Mouse (Mus musculus) spleen, postnatal 36 days (tissue): ENCODE measurements around the gene Ublcp1.

Source experiments
- DNase-seq, 2 experiments: peaks; one replicate each; pipeline ENCODE4 v3.0.0; 2022; ENCODE audit warnings: low spot score in 2 of 2, mixed read lengths in 1 of 2

Gene Ublcp1

DNA sequence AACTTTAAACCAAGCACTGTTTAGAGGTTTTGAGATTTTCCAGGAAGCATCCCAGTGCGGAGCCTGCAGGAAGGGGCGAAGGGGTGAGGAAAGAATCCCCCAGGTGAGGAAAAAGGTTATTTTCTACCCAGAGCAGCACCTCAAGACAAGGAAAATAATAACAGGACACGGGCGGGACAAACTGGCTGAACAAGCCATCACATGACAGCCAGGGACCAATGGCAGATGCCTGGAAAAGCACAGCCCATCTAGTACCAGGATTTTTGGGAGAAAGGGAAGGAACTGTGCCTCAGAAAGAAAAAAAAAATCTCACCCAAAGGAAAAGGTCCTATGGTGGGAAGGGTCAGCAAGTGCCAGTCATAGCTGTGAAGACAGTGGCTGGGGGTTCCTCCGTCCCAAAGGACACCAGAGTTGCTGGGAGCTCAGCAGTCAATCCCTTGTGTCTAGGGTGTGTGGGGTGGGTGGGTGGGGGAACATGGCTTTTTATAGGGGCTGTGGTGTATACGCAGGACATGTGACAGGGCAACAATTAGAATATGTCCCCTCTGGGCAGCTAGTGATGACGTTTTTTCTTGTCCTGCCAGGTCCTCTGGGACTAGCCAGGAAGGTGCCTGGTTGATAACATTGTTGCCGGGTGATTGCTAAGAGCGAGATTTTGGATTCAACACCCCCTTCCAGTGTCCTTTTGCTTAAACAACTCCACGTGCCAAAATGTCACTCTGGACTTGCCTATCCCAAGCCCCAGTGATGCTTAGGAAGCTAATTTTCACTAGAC lies 47.8 kb downstream of the Ublcp1 start:
- no peak for DNase-seq

DNA sequence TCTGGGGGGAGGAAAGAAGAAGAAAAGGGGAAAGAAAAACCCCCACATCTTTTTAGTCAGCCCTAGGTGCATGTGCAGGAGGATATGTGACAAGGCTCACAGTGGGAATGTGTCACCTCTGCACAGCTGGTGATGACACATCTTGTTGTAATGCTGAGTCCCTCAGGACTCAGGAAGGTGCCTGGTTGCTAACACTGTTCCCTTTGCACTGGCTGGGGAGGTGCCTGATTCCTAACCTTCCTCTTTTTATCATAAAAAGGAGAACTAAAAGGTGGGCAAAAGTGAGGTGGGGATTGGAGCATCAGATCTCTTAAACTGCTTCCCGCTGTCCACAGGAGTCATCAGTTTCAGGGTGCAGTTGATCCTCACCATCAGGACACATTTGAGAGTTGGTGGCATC lies 52.9 kb downstream of the Ublcp1 start:
- no peak for DNase-seq

DNA sequence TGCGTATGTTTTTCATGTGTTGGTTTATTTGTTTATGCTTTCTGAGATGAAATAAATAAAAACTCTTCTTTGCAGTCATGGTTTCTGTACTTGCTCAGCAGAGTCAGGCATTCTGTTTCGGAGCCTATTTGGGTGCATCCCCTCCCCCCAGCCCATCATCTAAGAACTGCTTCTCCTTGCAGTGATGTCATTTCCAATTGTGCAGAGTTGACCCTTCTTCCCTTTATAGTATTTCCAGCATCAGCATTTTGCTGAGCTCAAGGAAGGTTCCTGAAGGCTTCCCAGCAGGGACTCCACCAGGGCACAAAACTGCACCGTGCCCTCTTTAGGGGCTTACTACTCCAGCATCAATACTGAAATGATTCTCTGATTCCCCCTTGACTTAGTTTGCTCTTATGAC lies 55.7 kb downstream of the Ublcp1 start:
- no peak for DNase-seq

DNA sequence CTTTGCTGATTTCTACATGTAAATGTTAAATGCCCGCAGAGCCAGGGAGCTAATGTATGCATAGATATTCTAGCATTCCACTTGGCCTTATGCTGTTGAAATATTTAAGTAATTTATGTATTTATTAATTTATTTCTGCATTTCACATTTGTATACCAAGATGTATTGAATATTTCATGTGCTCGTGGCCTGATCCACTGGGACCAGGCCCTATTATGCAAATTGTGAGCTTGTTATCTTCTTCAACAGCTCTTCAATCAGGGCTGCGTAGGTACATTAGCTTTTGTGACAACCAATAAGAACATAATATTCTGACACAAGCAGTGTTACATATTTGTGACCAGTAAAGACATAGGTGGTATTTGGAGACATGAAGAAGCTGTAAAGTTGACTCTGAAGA lies 56.9 kb downstream of the Ublcp1 start:
- no peak for DNase-seq

DNA sequence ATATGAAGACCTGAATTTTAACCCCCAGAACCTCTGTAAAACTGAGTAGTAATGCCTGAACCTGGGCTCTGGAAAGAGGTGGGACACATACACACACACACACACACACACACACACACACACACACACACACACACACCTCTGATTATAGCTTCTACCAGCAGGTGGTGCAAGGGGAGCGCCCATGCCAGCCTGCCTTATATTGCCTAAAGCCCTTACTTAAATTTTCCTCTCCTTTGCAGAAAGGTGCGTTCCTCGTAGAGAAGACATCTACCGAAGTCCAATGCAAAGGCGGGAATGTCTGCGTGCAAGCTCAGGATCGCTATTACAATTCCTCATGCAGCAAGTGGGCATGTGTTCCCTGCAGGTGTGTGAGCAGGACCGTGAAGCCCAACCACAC lies 58.0 kb downstream of the Ublcp1 start:
- peak; percentile 10 to 16 for DNase-seq

DNA sequence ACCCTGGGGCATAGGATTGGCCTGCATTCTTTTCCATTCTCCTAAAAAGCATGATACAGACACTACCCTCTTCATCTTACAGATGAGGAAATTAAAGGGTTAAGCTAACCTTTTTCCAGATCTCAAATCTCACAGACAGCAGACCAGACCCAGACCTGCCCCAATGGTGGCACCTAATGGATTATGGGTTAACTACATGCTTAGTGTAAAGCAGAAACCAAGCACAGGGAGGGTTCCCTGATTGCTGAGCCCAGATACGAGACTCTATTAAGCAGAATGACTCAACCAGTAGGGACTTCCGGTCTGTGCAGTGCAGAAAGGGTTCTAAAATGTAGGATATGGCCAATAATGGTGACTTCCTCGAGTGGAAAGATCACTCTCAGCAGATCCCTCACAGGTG lies 59.9 kb downstream of the Ublcp1 start:
- no peak for DNase-seq

DNA sequence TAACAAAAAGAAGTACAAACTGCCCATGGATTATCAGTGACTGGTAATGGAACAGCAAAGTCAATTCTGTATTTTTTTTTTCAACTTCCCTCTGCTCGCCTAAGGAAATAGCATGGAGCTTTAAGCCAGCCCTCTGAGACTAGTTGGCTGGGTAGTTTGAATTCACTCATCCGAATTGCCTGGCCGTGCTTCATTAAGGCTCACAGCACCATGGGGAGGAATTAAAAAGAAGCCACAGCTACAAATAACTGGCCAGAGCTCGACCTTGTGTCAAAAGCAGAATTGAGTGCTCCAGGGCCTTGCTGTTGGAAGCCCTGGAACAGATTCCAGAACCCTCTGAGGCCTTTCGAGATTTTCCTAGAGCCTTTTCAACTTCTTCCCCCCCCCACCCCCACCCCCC lies 61.7 kb downstream of the Ublcp1 start:
- DNase-seq = no peak

DNA sequence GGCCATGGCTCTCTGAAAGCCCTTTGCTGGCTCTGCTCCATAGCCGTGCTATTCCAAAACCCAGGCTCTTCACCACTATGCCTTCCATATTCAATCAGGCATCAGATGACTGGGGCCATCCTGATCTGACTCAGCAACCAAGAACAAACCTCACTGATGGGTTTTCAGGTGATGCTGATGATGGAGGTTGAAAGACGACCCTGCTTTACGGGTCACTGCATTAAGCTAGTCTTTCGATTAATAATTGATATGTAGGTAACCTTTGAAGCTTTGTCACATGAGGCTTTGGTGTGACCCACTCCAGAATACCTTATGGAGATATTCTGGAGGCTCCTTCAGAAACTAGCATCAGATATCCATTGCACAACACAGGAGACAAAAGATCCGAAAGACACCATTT lies 63.8 kb downstream of the Ublcp1 start:
- DNase-seq = no peak

DNA sequence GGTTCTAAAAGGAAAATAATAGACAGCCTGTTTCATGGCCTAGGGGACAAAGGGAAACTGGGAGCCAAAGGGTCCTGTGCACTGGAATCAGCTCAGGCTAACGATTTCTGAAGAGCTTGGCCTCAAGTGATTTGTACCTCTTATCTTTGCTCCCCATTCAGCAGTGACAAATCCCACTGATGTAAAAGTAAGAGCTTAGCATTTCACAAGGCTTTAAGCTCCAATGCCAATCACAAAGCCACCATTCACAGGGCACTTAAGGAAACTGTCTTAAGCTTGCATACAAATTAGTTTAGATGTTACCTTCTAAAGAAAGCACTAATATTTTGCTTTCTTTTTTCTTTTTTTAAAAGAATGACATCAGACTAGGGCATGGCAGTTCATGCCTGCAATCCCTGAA lies 64.3 kb downstream of the Ublcp1 start:
- DNase-seq = no peak

DNA sequence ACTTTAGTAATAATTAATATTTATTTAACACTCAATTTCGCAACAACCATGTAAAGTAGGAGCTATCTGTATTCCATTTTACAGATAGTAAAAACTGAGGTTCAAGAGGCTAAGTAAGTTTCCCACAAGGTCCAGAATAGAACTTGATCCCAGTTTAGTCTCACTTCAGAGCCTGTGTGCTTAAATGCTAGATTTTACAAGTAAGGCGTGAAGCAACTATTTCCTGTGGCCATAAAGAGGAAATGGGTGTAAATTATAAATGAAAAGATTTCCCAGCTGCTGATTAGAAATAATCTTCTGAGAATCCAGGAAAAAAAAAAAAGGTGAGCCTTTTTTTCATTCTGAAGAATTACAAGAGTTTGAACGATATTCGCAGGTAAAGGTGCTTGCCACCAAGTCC lies 65.2 kb downstream of the Ublcp1 start:
- no peak for DNase-seq
